Mouse (Mus musculus) layer of hippocampus, adult 2 months (tissue): ENCODE results near the gene Pcif1. TPM values are rescaled to one million over a fixed set of nuclear protein-coding genes. Genes with fewer than 3 reads are reported as not detected.
"Not testable (repeated sequence)": the region's sequence is repeated elsewhere in the genome, so short reads cannot be mapped to it uniquely, and the experiment has no call there.

Experiments
- DNase-seq, 2 experiments: peaks; one replicate each; pipeline ENCODE4 v3.0.0; 2022; ENCODE audit warnings: low spot score in 2 of 2
- H3K27ac ChIP-seq: fragments of 200-600 bp; 2 replicates; pipeline ENCODE4 v1.8.1; 2022
- H3K4me3 ChIP-seq: fragments of 200-600 bp; 2 replicates; pipeline ENCODE4 v1.8.1; 2022; ENCODE audit warnings: mild to moderate bottlenecking
- CTCF ChIP-seq: fragments of 200-600 bp; conservative IDR thresholded peaks from 2 replicates; pipeline ENCODE4 v1.8.1; 2022; ENCODE audit warnings: antibody characterized with exemption, mild to moderate bottlenecking, moderate library complexity
- total RNA-seq, 2 experiments: library from RNA; stranded (reverse); gene quantifications; 2 replicates each; pipeline ENCODE4 v1.2.3; 2021

Pcif1 gene
- total RNA-seq, 2 experiments from 2014 or later, result 45.9 to 49.6 TPM

DNA sequence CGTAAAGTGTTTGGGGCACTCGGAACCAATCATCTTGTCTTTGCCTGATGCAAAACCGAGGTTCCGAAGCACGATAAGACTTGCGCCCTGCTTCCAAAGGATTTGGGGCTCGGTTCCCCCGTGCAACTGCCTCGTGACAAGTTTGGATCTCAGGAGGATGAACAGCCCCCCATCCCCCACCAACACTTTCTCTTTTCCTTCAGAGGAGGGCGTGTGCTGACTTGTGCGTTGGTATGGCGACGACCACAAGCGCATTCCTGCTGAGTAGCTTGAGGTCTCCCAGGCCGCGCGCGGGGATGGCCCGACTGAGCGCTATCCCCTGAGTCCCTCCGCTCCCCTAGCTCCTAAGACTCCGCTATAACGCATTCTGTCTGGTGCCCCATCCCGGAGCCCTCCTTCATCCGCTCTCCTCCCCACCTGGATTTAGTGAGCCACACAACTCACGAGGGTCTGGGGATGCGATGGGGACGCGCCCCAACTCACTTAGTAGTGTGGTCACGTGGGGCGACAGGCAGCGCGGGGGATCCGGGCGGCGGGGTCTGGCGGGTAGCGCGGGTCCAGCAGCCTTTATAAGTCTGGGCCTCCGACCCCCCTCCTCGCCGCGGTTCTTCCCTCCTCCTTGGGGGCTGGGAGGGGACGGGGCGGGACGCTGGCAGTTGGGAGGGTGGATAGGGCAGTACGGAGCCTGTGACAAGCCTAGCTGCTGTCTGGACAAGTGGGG lies 21.8 kb upstream of the Pcif1 start, which contains the start of gene Pltp:
Pltp (minus strand) TSS at position 611 of the 721 bp plus-strand sequence.
- DNase-seq, result no peak
- H3K27ac ChIP-seq, result peak within 1 kb of the TSS; percentile 65
- TF ChIP-seq CTCF, result no peak
- peak within 1 kb of the TSS; percentile 63 for H3K4me3 ChIP-seq

DNA sequence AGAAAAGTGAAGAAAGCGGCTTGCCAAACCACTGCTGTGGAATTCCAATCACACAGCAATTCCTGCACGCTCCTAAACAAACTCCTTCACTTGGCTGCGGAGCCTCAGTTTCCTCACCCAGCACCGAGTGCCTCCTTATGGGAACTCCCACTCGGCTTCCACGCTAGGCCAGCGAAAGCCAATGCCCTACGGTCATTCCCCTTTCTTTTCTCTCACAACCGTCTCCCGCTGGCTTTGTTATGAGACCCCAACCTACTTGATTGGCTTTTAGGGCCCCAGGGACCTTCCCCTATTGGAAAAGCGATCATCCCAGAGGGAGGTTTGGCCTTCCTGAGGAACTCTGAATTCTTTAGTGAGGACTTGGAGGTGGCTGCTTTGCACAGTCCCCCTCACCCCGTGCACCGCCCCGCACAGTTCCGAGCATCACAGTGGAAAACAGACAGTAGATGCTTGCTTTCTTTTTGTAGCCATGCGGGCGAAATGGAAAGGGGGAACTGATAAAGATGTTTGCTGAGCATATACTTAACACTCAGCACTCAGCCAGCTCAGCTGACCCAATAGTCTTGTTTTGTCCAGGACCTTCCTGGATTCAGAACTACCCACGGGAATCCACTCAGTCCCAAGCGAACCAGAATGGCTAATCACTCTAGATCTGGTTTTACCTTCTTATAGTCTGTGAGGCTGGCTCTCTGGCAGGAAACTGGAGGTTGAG lies 21.1 kb upstream of the Pcif1 start:
- peak overlapping the region; percentile 65 for H3K27ac ChIP-seq

DNA sequence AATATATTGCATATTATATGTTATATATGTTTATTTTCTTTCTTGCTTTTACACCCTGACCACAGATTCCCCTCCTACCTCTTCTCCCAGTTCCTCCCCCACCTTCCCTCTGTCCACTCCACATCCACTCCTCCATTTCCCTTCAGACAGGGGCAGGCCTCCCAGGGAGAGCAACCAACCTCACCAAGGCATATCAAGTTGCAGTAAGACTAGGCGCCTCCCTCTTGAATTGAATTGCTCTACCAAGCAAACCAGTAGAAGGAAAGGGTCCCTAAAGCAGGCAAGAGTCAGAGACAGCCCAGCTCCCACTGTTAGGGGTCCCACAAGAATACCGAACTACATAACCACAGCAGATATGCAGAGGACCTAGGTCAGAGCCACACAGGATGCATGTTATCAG lies 19.9 kb upstream of the Pcif1 start:
- Histone ChIP-seq H3K27ac (no peak overlapping the region), H3K4me3 (no peak overlapping the region)
- no peak for TF ChIP-seq CTCF
- DNase-seq, result no peak

More for the DNA sequence above, 21.1 kb upstream of the Pcif1 start:
- no peak for TF ChIP-seq CTCF
- DNase-seq, result no peak
- peak overlapping the region; percentile 63 for H3K4me3 ChIP-seq

DNA sequence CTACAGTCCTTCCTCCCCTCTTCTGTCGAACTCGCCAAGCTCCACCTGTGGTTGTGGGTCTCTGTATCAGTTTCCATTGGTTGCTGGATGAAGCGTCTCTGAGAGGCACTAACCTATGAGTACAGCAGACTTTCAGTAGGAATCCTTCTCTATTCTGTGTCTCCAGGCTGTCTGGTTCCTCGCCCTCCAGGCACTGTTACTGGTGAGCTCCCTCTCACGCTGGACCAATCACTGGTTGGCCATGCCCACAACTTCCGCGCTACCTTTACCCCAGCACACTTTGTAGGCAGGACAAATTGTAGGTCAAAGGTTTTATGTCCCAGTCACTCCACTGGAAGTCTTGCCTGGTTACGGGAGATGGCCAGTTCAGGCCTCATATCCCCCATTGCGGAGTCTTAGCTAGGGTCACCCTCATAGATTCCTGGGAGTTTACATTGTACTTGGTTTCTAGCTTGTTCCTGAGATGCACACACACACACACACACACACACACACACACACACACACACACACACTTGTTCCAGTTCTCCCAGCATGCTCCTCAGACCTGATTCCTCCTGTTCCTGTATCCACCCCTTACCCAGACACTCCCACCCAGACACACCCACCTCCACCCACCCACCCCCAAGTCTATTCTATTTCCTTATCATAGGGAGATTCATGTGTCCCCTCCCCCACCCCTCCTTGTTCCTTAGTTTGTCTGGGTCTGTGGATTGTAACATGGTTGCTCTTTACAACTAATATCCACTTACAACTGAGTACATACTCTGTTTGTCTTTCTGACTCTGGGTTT lies 19.3 kb upstream of the Pcif1 start:
- no peak for TF ChIP-seq CTCF
- no peak overlapping the region for H3K4me3 ChIP-seq
- no peak overlapping the region for H3K27ac ChIP-seq
- no peak for DNase-seq

DNA sequence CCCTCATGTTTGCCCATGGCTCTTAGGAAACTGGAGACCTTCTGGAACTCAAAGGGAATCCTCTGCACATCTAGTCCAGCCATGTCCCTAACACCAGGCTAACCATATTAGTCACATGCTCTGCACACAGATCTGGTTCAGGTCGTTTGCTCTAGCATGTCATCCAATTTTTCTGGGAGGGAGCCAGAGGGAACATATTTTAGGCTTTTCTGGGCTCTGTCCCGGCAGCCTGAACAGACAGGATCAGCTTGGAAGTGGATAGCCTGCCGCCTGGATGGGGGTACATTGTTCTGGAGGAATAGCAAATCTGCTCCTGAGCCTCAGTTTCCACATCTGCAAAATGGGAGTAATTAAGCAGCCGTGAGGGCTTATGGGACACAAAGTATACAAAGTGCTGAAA lies 18.0 kb upstream of the Pcif1 start:
- no peak for DNase-seq
- Histone ChIP-seq H3K27ac (no peak overlapping the region), H3K4me3 (no peak overlapping the region)
- no peak for TF ChIP-seq CTCF

DNA sequence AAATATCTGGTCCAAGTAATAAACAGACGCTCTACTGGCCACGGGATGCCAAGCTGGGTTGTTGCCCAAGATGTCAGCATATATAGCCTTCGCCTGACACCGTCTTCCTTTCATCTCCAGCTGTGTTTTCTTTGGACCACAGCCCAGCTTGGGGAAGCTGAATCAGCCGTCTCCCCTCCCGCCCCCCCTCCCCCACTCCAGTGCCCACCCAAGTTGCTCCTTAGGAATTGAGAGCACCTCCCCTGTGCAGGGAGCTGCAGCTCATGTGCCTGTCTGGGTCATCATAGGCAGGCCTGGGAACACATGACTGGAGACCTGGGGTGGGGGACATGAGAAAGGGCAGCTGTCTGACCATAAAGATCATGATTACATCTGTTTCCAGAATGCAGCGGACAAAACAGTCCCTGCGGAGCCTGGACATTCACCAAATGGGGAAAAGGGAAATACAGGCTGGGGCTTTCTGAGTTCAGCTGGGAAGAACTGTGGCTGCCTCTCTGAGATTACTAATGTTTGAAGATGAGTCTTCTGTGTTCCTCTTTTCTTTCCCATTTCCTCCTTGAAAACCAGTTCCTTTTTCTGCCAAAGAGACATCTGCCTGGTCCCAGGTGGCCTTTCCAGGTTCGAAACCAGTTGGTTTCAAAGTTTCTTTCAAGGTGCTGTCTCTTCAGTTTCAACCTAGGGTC lies 16.8 kb upstream of the Pcif1 start:
- TF ChIP-seq CTCF, result no peak
- H3K27ac ChIP-seq, result peak overlapping the region; percentile 61; the same call in 1 of the 2 replicates
- no peak overlapping the region for H3K4me3 ChIP-seq
- DNase-seq, result no peak

DNA sequence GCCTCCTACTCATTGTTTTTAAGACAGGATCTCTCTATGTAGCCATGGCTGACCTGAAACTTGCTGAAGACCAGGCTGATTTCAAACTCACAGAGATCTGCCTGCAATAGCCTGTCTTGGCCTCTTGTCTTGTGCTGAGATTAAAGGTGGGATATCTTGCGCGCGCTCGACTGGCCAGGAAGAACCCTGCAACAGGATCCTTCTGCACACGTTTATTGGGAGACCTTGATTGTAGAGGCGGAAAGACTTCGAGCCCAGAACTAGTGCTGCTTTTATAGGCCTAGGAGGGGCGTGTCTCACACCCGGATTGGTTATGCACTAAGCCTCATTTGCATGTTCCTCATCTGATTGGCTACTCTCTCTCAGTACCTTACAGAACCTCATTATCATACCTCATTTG lies 15.7 kb upstream of the Pcif1 start:
- not testable (repeated sequence) for H3K27ac ChIP-seq, H3K4me3 ChIP-seq, DNase-seq

DNA sequence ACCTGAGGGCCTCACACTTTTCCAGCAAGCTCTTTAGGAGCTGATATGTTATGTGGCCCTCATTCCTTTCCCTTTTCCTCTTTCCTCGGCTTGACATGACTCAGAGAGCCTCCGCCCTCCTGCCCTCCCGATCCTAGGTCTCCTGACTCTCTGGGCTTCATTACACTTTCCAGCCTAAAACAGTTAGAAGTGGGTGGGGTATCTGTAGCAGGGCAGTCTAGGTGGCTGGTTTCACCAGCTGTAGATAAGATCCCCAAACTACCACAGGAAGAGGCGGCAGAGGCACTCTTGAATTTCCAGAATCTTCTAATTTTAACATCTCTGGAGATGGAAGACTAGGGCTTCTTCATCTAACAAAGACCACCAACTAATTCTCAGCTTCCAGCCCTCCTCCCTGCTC lies 14.5 kb upstream of the Pcif1 start:
- no peak for DNase-seq
- Histone ChIP-seq H3K4me3 (no peak overlapping the region), H3K27ac (no peak overlapping the region)
- no peak for TF ChIP-seq CTCF

DNA sequence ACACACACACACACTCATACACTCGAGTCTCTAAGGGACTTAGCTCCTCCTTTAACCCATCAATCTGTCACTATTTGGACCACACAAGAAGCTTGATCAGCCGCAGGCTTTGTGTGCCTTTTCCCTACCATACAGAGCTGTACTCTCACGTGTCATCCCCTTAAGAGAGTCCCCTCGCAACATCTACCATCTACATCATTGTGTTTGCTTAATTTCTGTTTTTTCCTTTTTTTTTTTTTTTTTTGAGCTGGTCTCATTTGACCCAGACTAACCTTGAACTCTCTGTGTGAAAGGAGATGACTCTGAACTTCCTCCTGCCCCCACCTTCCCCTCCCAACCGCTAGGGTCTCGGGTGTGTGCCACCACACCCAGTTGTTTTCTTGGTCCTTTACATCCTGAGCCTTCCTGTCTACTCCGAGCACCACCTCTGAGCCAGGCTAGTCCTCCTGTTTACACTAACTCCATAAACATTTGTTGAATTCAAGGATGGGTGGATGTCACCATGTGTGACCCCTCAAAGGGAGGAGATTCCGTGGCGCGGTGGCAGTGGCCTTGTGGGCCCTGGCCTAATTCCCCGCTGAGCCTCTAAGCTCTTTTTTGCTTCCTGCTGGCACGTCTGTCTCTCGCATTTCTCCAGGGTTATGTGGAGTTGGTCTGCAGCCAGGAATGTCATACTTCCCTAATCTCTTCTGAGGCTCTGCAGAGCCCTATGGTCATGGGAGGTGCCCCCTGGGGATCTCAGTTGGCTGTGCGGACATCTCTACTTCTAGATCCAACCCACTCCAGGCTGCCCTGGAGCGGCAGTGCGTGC lies 12.2 kb upstream of the Pcif1 start:
- peak; percentile 19; the same call in 1 of the 2 replicates for TF ChIP-seq CTCF
- DNase-seq, result no peak
- H3K27ac ChIP-seq, result peak overlapping the region; percentile 67
- H3K4me3 ChIP-seq, result no peak overlapping the region

DNA sequence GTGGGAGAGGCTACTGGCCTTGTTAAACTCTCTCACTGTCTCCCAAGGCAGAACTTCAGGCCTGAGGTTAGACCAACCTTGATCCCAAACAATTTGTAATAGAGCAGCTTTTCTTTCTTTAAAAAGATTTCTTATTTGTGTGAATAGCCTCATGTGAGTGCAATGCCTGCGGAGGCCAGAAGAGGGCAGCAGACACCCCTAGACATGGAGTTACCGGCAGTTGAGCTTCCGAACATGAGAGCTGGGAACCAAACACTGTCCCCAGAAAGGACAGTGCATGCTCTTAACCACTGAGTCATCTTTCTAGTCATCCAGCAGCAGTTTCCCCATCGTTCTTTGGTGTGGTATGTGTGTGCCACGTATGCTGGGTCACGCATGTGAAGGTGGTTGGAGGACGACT lies 11.5 kb upstream of the Pcif1 start:
- no peak overlapping the region for H3K4me3 ChIP-seq
- TF ChIP-seq CTCF, result peak; percentile 72
- DNase-seq, result no peak
- peak overlapping the region; percentile 67 for H3K27ac ChIP-seq

DNA sequence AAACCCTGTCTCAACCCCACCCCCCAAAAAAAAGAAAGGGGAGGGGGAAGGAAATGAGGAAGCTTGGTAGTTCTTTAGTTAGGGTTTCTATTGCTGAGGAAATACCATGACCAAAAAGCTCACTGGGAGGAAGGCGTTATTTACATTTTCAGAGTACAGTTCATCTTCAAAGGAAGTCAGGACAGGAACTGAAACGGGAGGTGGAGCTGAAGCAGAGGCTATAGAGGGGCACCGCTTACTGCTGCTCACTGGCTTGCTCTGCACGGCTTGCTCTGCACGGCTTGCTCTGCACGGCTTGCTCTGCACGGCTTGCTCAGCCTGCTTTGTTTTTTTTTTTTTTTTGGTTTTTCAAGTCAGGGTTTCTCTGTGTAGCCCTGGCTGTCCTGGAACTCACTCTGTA lies 10.6 kb upstream of the Pcif1 start:
- H3K27ac ChIP-seq, result no peak overlapping the region
- DNase-seq, result no peak
- no peak for TF ChIP-seq CTCF
- H3K4me3 ChIP-seq, result no peak overlapping the region
